Mouse (Mus musculus) stomach, embryonic 14.5 days (tissue): ENCODE measurements around the gene Crip2. TPM values are rescaled to one million over a fixed set of nuclear protein-coding genes. Genes with fewer than 3 reads are reported as not detected.

Source experiments
- ATAC-seq: fragments of 200-750 bp; cut with Nextera tagmentation; 2 replicates; pipeline ENCODE4 v1.8.0; 2017; ENCODE audit warnings: low read depth, moderate TSS enrichment; ENCODE audit not compliant: insufficient number of reproducible peaks, insufficient read depth, low FRiP score
- H3K27ac ChIP-seq: fragments of 300-500 bp; sonication (generic); 2 replicates; pipeline ENCODE4 v1.5.1; 2014; ENCODE audit warnings: mild to moderate bottlenecking, low read length, moderate library complexity, mixed read lengths
- H3K27me3 ChIP-seq: fragments of 300-500 bp; sonication (generic); 2 replicates; pipeline ENCODE4 v1.6.1; 2014; ENCODE audit warnings: low read length, control low read depth, mixed read lengths; ENCODE audit not compliant: control insufficient read depth, insufficient read depth
- H3K36me3 ChIP-seq: fragments of 300-500 bp; sonication (generic); 2 replicates; pipeline ENCODE4 v1.6.1; 2014; ENCODE audit warnings: mild to moderate bottlenecking, control low read depth, low read length, moderate library complexity, mixed read lengths; ENCODE audit not compliant: control insufficient read depth, insufficient read depth
- H3K4me1 ChIP-seq: fragments of 300-500 bp; sonication (generic); 2 replicates; pipeline ENCODE4 v1.6.1; 2014; ENCODE audit warnings: low read length, control low read depth, mixed read lengths; ENCODE audit not compliant: control insufficient read depth, insufficient read depth
- H3K4me2 ChIP-seq: fragments of 300-500 bp; sonication (generic); replicated peaks from 2 replicates; pipeline ENCODE4 v1.6.1; 2014; ENCODE audit warnings: low read depth, low read length, control low read depth
- H3K4me3 ChIP-seq: fragments of 300-500 bp; sonication (generic); 2 replicates; pipeline ENCODE4 v1.5.1; 2014; ENCODE audit warnings: low read depth, low read length, control low read depth
- H3K9ac ChIP-seq: fragments of 300-500 bp; sonication (generic); replicated peaks from 2 replicates; pipeline ENCODE4 v1.6.1; 2014; ENCODE audit warnings: low read depth, mild to moderate bottlenecking, control low read depth, low read length, moderate library complexity, mixed read lengths
- H3K9me3 ChIP-seq: fragments of 300-500 bp; sonication (generic); 2 replicates; pipeline ENCODE4 v1.6.1; 2016; ENCODE audit warnings: low read depth, low read length, control low read depth; ENCODE audit not compliant: control insufficient read depth
- WGBS: fragments of 180-500 bp; shearing (Covaris S2); extraction: QIAGEN DNeasy Blood & Tissue Kit; methylation state at CpG from one replicate; pipeline ENCODE4 v1.1.7; 2014; 5-methylcytosine and 5-hydroxymethylcytosine counted together
- polyA plus RNA-seq: library from polyadenylated mRNA; unstranded; fragments of >200 nt; fragmentation: Nextera tagmentation; extraction: Ambion mirVana; gene quantifications from 2 replicates; pipeline ENCODE4 v1.2.1, GENCODE M21; 2014

Gene Crip2
- polyA plus RNA-seq, 1 experiment from 2014 or later: 124 TPM

- no peak overlapping the region for H3K4me3 ChIP-seq
- WGBS: 93% methylated on average over 7 of the region's 7 CpGs
- peaks cover 76% of the 10 kb centered on the region for H3K36me3 ChIP-seq
- H3K9me3 ChIP-seq: no peaks in the 10 kb centered on the region
- no peak overlapping the region for H3K4me2 ChIP-seq
- no peak for ATAC-seq
- no peaks in the 10 kb centered on the region for H3K27me3 ChIP-seq
- H3K4me1 ChIP-seq: peaks cover 12% of the 10 kb centered on the region
- H3K9ac ChIP-seq: no peak overlapping the region
- H3K27ac ChIP-seq: no peak overlapping the region
These were observed 4.6 kb upstream of the Crip2 start for GRCm38 (mm10) chr12:113135401-113135800.

GRCm38 (mm10) chr12:113136492-113137020 is 3.5 kb upstream of the Crip2 start:
- H3K4me1 ChIP-seq: peaks cover 15% of the 10 kb centered on the region
- no peaks in the 10 kb centered on the region for H3K9me3 ChIP-seq
- WGBS: 77% methylated on average over 17 of the region's 17 CpGs
- no peaks in the 10 kb centered on the region for H3K27me3 ChIP-seq
- H3K9ac ChIP-seq: no peak overlapping the region
- no peak overlapping the region for H3K4me2 ChIP-seq
- no peak overlapping the region for H3K4me3 ChIP-seq
- ATAC-seq: no peak
- no peak overlapping the region for H3K27ac ChIP-seq
- H3K36me3 ChIP-seq: peaks cover 65% of the 10 kb centered on the region

GRCm38 (mm10) chr12:113137260-113138213 is 2.5 kb upstream of the Crip2 start:
- Histone ChIP-seq H3K4me1 (peaks cover 21% of the 10 kb centered on the region), H3K9ac (no peak overlapping the region), H3K4me2 (no peak overlapping the region), H3K27me3 (peaks cover 3% of the 10 kb centered on the region; the same call in 1 of the 2 replicates), H3K27ac (no peak overlapping the region), H3K9me3 (no peaks in the 10 kb centered on the region), H3K36me3 (peaks cover 55% of the 10 kb centered on the region), H3K4me3 (no peak overlapping the region)
- WGBS: 88% methylated on average over 18 of the region's 18 CpGs
- ATAC-seq: no peak

GRCm38 (mm10) chr12:113138291-113138690 is 1.7 kb upstream of the Crip2 start:
- Histone ChIP-seq H3K4me2 (no peak overlapping the region), H3K27me3 (peaks cover 3% of the 10 kb centered on the region; the same call in 1 of the 2 replicates), H3K4me3 (no peak overlapping the region), H3K27ac (no peak overlapping the region), H3K36me3 (peaks cover 47% of the 10 kb centered on the region), H3K4me1 (peaks cover 28% of the 10 kb centered on the region), H3K9me3 (no peaks in the 10 kb centered on the region), H3K9ac (no peak overlapping the region)
- WGBS: 79% methylated on average over 6 of the region's 6 CpGs
- ATAC-seq: no peak

- H3K4me1 ChIP-seq: peaks cover 28% of the 10 kb centered on the region
- peaks cover 3% of the 10 kb centered on the region; the same call in 1 of the 2 replicates for H3K27me3 ChIP-seq
- no peaks in the 10 kb centered on the region for H3K9me3 ChIP-seq
- WGBS: 47% methylated on average over 11 of the region's 11 CpGs
- peak overlapping the region; percentile 42 for H3K4me3 ChIP-seq
- peaks cover 38% of the 10 kb centered on the region for H3K36me3 ChIP-seq
- ATAC-seq: no peak
- peak overlapping the region; percentile 61 for H3K4me2 ChIP-seq
- no peak overlapping the region; the same call in 1 of the 2 replicates for H3K27ac ChIP-seq
- no peak overlapping the region; the same call in 1 of the 2 replicates for H3K9ac ChIP-seq
These were observed 853 bp upstream of the Crip2 start for GRCm38 (mm10) chr12:113138901-113139864.

- Histone ChIP-seq H3K4me3 (peak overlapping the region; percentile 42), H3K27ac (no peak overlapping the region; the same call in 1 of the 2 replicates), H3K36me3 (peaks cover 22% of the 10 kb centered on the region), H3K27me3 (peaks cover 3% of the 10 kb centered on the region; the same call in 1 of the 2 replicates), H3K9ac (peak overlapping the region; percentile 15; the same call in 1 of the 2 replicates), H3K4me2 (peak overlapping the region; percentile 61), H3K9me3 (no peaks in the 10 kb centered on the region), H3K4me1 (peaks cover 28% of the 10 kb centered on the region)
- peak; percentile 34 for ATAC-seq
- WGBS: 3% methylated on average over 49 of the region's 49 CpGs
These were observed 778 bp downstream of the Crip2 start for GRCm38 (mm10) chr12:113140616-113141411.

GRCm38 (mm10) chr12:113141531-113141973 is 1.5 kb downstream of the Crip2 start:
- Histone ChIP-seq H3K4me2 (peak overlapping the region; percentile 61), H3K36me3 (peaks cover 15% of the 10 kb centered on the region), H3K27me3 (peaks cover 3% of the 10 kb centered on the region; the same call in 1 of the 2 replicates), H3K27ac (peak overlapping the region; percentile 59; the same call in 1 of the 2 replicates), H3K4me1 (peaks cover 32% of the 10 kb centered on the region), H3K9me3 (no peaks in the 10 kb centered on the region), H3K9ac (no peak overlapping the region), H3K4me3 (peak overlapping the region; percentile 42; the same call in 1 of the 2 replicates)
- no peak for ATAC-seq
- 60% methylated on average over 8 of the region's 8 CpGs for WGBS
